ENCODE assay signal across 12 mouse cellular contexts in the genomic region with DNA sequence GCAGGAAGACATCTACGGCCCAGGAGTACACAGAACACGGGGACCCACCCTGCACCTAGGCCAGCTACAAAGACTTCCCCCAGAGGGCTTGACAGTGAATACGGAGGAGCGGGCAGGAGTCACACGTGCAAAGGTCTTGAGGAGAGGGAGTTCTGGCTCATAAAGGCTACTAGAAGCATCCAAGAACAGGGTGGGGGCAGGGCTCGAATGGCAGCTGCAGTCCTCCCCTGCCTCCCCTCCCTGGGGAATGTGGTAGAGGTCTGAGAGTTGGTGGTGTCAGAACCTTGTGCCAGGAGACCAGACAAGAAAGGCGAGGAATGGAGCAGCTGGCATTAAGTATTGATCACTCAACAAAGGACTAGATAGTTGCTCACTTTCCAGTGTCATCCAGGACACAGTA. TPM values are rescaled to one million over a fixed set of nuclear protein-coding genes. Genes with fewer than 3 reads are reported as not detected.
DNase-seq lines count a peak whose midpoint lies in the region; ATAC-seq and TF ChIP-seq lines count a peak whose summit lies in the region.
"Had no signal": no experiment of that assay in that cellular context is flagged by ENCODE, and none has a peak within 500 bp of the region (broad histone marks: within the 10 kb centered on the region; RNA-seq: fewer than 3 reads in every experiment).

No protein-coding gene starts in this region.

- no peak for DNase-seq in kidney, adult 8-10 months
- no peak for DNase-seq in midbrain, embryonic 14.5 days
- no peak for DNase-seq in midbrain, postnatal 0 days (ENCODE audit: low spot score)
- peak; percentile 43 for DNase-seq in retina, postnatal 1 day
- no peak for DNase-seq in frontal cortex, postnatal 14 days (ENCODE audit: low spot score in 2 of 2)
- DNase-seq: cerebellum, adult 11 months; lung, adult 2 months; thymus, postnatal 4 days had no signal

- H3K9me3 ChIP-seq in forebrain, embryonic 16.5 days (ENCODE audit: control insufficient read depth, low read length): no peaks in the 10 kb centered on the region
- no peaks in the 10 kb centered on the region for H3K9me3 ChIP-seq in forebrain, embryonic 12.5 days
- H3K9me3 ChIP-seq in kidney, embryonic 14.5 days (ENCODE audit: control insufficient read depth, low read length): no peaks in the 10 kb centered on the region
- H3K9me3 ChIP-seq in midbrain, embryonic 14.5 days (ENCODE audit: control insufficient read depth, low read length): no peaks in the 10 kb centered on the region
- H3K9me3 ChIP-seq in midbrain, postnatal 0 days (ENCODE audit: low read length): no peaks in the 10 kb centered on the region
- H3K9me3 ChIP-seq: limb, embryonic 15.5 days had no signal

- no peaks in the 10 kb centered on the region for H3K27me3 ChIP-seq in forebrain, embryonic 16.5 days (replicated peaks; ENCODE audit: control insufficient read depth, insufficient read depth, low read length)
- no peaks in the 10 kb centered on the region for H3K27me3 ChIP-seq in forebrain, embryonic 12.5 days
- no peaks in the 10 kb centered on the region for H3K27me3 ChIP-seq in kidney, embryonic 14.5 days (ENCODE audit: control insufficient read depth, insufficient read depth, low read length)
- no peaks in the 10 kb centered on the region for H3K27me3 ChIP-seq in midbrain, embryonic 14.5 days (ENCODE audit: control insufficient read depth, insufficient read depth, low read length)
- H3K27me3 ChIP-seq in midbrain, postnatal 0 days (ENCODE audit: insufficient read depth, low read length): no peaks in the 10 kb centered on the region
- H3K27me3 ChIP-seq: limb, embryonic 15.5 days had no signal

- peaks cover 12% of the 10 kb centered on the region for H3K4me1 ChIP-seq in forebrain, embryonic 16.5 days (replicated peaks; ENCODE audit: control insufficient read depth, insufficient read depth, low read length)
- H3K4me1 ChIP-seq in forebrain, embryonic 12.5 days: peaks cover 22% of the 10 kb centered on the region
- peaks cover 42% of the 10 kb centered on the region for H3K4me1 ChIP-seq in kidney, embryonic 14.5 days (ENCODE audit: control insufficient read depth, insufficient read depth, low read length)
- peaks cover 14% of the 10 kb centered on the region; the same call in 1 of the 2 replicates for H3K4me1 ChIP-seq in midbrain, embryonic 14.5 days (ENCODE audit: control insufficient read depth, insufficient read depth, low read length)
- H3K4me1 ChIP-seq in midbrain, postnatal 0 days (ENCODE audit: insufficient read depth, low read length): peaks cover 5% of the 10 kb centered on the region; the same call in 1 of the 2 replicates

- H3K36me3 ChIP-seq in forebrain, embryonic 16.5 days (ENCODE audit: control insufficient read depth, insufficient read depth): no peaks in the 10 kb centered on the region
- H3K36me3 ChIP-seq in forebrain, embryonic 12.5 days (replicated peaks): no peaks in the 10 kb centered on the region
- H3K36me3 ChIP-seq in kidney, embryonic 14.5 days (ENCODE audit: control insufficient read depth, insufficient read depth, low read length): no peaks in the 10 kb centered on the region; the same call in 1 of the 2 replicates
- H3K36me3 ChIP-seq in midbrain, embryonic 14.5 days (ENCODE audit: control insufficient read depth, insufficient read depth, low read length): no peaks in the 10 kb centered on the region
- no peaks in the 10 kb centered on the region for H3K36me3 ChIP-seq in midbrain, postnatal 0 days (ENCODE audit: insufficient read depth, low read length)
- H3K36me3 ChIP-seq: limb, embryonic 15.5 days had no signal

- H3K4me2 ChIP-seq in forebrain, embryonic 16.5 days (ENCODE audit: low read length): no peak overlapping the region
- H3K4me2 ChIP-seq in forebrain, embryonic 12.5 days: no peak overlapping the region
- no peak overlapping the region for H3K4me2 ChIP-seq in kidney, embryonic 14.5 days (replicated peaks; ENCODE audit: low read depth, low read length)
- no peak overlapping the region for H3K4me2 ChIP-seq in midbrain, embryonic 14.5 days (ENCODE audit: low read length)
- H3K4me2 ChIP-seq in midbrain, postnatal 0 days (ENCODE audit: low read depth, low read length, poor library complexity, severe bottlenecking): no peak overlapping the region
- H3K4me2 ChIP-seq: limb, embryonic 15.5 days had no signal

- no peak for TF ChIP-seq CTCF in midbrain, postnatal 0 days (IDR thresholded peaks at IDR 0.05)

- peak; percentile 21; the same call in 1 of the 2 replicates for ATAC-seq in forebrain, embryonic 16.5 days
- ATAC-seq in forebrain, embryonic 12.5 days (ENCODE audit: low FRiP score): no peak; the same call in 1 of the 2 replicates
- ATAC-seq in kidney, embryonic 14.5 days (ENCODE audit: low FRiP score, low TSS enrichment): peak; percentile 34; the same call in 1 of the 2 replicates
- ATAC-seq in midbrain, embryonic 14.5 days (ENCODE audit: low FRiP score, low TSS enrichment): 0 out of 2 replicates have a peak, but pooled peaks have one; percentile 12
- ATAC-seq in midbrain, postnatal 0 days (ENCODE audit: low FRiP score): no peak

- H3K9ac ChIP-seq in forebrain, embryonic 16.5 days (replicated peaks; ENCODE audit: low read depth, low read length): no peak overlapping the region
- H3K9ac ChIP-seq in forebrain, embryonic 12.5 days: no peak overlapping the region
- no peak overlapping the region for H3K9ac ChIP-seq in kidney, embryonic 14.5 days (ENCODE audit: low read depth, low read length)
- H3K9ac ChIP-seq in midbrain, embryonic 14.5 days (replicated peaks; ENCODE audit: low read length): no peak overlapping the region
- no peak overlapping the region for H3K9ac ChIP-seq in midbrain, postnatal 0 days (replicated peaks; ENCODE audit: low read length, poor library complexity, severe bottlenecking)
- H3K9ac ChIP-seq: limb, embryonic 15.5 days had no signal

- no peak overlapping the region for H3K27ac ChIP-seq in forebrain, embryonic 16.5 days (ENCODE audit: low read length)
- no peak overlapping the region for H3K27ac ChIP-seq in forebrain, embryonic 12.5 days
- peak overlapping the region; percentile 73; the same call in 1 of the 2 replicates for H3K27ac ChIP-seq in kidney, embryonic 14.5 days (ENCODE audit: low read depth, low read length)
- no peak overlapping the region for H3K27ac ChIP-seq in midbrain, embryonic 14.5 days (replicated peaks; ENCODE audit: low read depth, low read length)
- no peak overlapping the region for H3K27ac ChIP-seq in midbrain, postnatal 0 days (ENCODE audit: low read depth, low read length)
- H3K27ac ChIP-seq: limb, embryonic 15.5 days had no signal

- H3K4me3 ChIP-seq in forebrain, embryonic 16.5 days (replicated peaks; ENCODE audit: low read length): no peak overlapping the region
- no peak overlapping the region for H3K4me3 ChIP-seq in forebrain, embryonic 12.5 days (replicated peaks)
- no peak overlapping the region for H3K4me3 ChIP-seq in kidney, embryonic 14.5 days (ENCODE audit: low read length)
- H3K4me3 ChIP-seq in midbrain, embryonic 14.5 days (replicated peaks; ENCODE audit: low read depth, low read length): no peak overlapping the region
- no peak overlapping the region for H3K4me3 ChIP-seq in midbrain, postnatal 0 days (ENCODE audit: low read depth, low read length)
- H3K4me3 ChIP-seq: limb, embryonic 15.5 days had no signal

- WGBS in forebrain, embryonic 16.5 days: 66% methylated on average over 7 of the region's 7 CpGs
- WGBS in forebrain, embryonic 12.5 days: 70% methylated on average over 7 of the region's 7 CpGs
- 33% methylated on average over 7 of the region's 7 CpGs for WGBS in kidney, embryonic 14.5 days
- WGBS in midbrain, embryonic 14.5 days: 59% methylated on average over 7 of the region's 7 CpGs
- 70% methylated on average over 7 of the region's 7 CpGs for WGBS in midbrain, postnatal 0 days

RNA-seq across cellular contexts. Expression of a gene that starts 31.6 kb away (rescaled TPM):
- polyA plus RNA-seq in forebrain, embryonic 16.5 days (2015; fragmentation: Nextera tagmentation; extraction: Ambion mirVana): 56.6 and 57.4 TPM in 2 replicates
- polyA plus RNA-seq in forebrain, embryonic 12.5 days (2016; fragmentation: Nextera tagmentation; extraction: Ambion mirVana): 30.1 and 34.5 TPM in 2 replicates
- 96.6 and 100 TPM in 2 replicates for polyA plus RNA-seq in kidney, embryonic 14.5 days (2014; fragmentation: Nextera tagmentation; extraction: Ambion mirVana)
- 31.1 and 31.3 TPM in 2 replicates for polyA plus RNA-seq in midbrain, embryonic 14.5 days (2014; fragmentation: Nextera tagmentation; extraction: Ambion mirVana)
- total RNA-seq in midbrain, postnatal 0 days (2014; rRNA removed): 143 and 160 TPM in 2 replicates
- polyA plus RNA-seq in midbrain, postnatal 0 days (2015; fragmentation: Nextera tagmentation; extraction: Ambion mirVana): 50.9 and 58.8 TPM in 2 replicates

Comparison
In these comparisons a context has a peak if more than half of its experiments do, and no peak if none do; other contexts are left out.
1. ATAC-seq: peak in forebrain, embryonic 16.5 days (single experiment), kidney, embryonic 14.5 days (single experiment) and midbrain, embryonic 14.5 days (single experiment); none in forebrain, embryonic 12.5 days (single experiment) and midbrain, postnatal 0 days (single experiment).